Mouse (Mus musculus) liver, adult (tissue): ENCODE data around the gene Soat1.

Experiments used
- GATA4 ChIP-seq: IDR thresholded peaks from 2 replicates; pipeline ENCODE4 v1.6.1; 2014; ENCODE audit warnings: mild to moderate bottlenecking, low read length; ENCODE audit not compliant: insufficient replicate concordance

The Soat1 gene

DNA sequence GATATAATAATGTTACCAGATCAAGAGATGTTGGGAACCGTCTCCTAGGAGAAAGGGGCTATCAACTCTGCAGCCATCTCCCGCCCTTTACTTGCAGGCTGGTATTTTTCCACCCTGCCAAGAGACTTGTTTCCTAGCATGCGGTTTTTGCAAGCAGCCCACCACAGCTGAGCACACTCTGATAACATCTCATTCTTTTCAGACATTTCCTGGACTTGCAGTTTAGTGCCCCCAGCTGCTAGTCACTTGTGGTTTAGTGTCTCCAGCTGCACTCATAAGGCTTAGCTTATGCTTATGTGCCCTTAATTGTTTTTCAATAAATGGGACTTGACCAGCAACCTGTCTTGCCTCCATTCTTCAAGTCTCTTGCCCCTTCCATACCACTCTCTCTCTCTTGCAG lies 66.1 kb downstream of the Soat1 start:
- TF ChIP-seq GATA4, result no peak

DNA sequence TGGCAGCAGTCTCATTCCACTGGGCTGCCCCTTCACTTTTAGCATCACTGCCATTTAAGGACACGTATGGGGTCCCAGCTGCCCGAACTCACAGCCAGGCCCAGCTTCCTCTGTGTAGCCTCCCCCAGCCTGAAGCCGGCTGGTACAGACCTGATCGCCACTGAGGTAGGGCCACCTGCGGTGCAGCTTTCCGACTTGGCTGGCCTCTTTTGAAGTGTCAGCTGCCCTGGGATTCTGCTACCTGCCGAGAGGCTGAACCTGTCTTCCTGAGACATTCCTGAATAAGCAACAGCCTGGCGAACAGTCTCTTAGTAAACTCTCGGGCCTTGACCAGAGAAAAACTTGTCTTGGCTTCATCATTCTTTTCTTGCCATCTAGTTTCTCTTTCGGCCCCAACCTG lies 70.9 kb downstream of the Soat1 start:
- no peak for TF ChIP-seq GATA4

DNA sequence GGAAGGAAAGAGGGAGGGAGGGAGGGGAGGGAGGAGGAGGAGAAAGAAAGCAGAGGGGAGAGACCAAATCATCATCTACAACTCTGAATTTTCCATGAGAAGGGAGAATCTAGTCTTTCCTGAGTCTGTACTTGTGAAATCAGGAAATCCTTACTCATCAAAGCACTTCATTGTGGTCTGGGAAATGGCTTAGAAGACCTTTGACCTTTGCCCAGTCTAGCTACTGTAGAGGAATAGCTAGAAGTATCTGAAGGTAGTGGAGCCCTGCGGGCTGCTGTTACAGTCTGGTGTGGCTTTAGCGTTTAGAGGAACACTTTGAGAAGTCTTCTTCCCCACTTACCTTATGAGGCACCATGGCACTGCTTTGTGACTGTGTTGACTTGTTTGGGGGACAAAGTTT lies 71.6 kb downstream of the Soat1 start:
- no peak for TF ChIP-seq GATA4

DNA sequence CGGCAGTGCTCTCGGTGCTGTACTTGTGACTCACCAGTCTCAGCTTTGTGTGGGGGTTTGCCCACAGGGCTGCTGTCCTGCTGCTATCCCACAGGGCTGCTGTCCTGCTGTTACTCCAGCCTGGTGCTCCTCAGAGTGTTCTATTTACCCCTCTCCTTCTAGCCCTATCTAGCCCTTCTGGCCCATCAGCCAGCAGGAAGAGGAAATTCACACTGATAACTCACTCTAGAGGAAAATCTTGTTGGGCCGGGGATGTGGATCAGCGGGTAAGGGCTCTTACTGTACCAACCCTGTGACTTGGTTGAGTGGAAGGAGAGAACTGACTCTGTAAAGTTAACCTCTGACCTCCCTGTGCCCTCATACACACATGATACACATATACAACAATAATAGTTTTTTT lies 81.0 kb downstream of the Soat1 start:
- peak; percentile 71; the same call in 1 of the 2 replicates for TF ChIP-seq GATA4

DNA sequence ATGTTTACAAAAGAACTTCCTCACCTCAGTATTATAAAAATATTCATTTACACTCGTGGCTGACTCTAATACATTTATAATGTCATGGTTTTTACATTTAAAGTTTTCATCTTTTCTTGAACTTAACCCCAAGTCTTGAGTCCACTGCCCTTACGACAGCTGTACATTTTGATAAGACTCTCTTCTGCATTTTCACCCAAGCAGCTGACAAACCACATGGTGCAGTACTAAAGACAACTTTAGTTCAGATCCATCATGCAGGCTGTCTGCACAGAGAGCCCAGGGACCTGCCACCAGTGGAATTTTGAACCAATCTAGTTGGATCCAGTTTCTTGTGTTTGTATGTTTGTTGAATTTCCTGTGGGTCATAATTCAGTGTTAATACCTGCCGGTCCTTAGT lies 87.3 kb downstream of the Soat1 start:
- TF ChIP-seq GATA4, result no peak

DNA sequence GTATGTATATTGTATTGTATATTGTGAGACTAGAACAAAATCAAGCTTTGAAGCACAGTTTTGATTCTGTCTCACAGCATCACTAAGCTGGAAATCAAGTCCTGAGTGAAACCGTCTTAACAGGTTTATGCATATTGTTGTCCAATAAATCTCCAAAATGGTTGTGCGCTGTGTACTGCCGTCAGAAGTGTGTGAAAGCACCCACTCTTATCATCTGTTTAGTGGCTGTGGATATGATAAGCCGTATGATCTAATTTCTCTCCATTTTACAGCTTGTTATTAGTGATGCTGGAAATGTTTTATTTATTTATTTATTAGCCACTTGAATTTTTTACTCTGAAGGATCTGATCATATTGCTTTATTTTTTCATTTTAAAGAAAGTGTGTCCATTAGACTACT lies 87.9 kb downstream of the Soat1 start:
- TF ChIP-seq GATA4, result no peak

DNA sequence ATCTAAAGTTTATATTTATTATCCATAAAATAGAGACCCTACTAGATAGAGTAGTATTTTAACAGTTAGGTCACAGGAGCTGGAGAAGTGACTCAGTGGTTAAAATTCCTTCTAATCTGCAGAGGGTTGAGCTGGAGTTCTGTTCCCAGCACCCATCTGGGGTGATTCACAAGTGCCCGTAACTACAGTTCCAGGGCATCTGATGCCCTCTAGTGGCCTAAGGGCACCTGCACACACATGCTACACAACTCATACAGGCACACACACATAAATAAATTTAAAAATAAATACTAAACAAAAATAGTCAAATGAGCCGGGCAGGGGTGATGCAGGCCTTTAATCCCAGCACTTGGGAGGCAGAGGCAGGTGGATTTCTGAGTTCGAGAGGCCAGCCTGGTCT lies 92.9 kb downstream of the Soat1 start:
- no peak for TF ChIP-seq GATA4
